28 mouse cellular contexts compared by ENCODE assay signal in genomic region chr3:53953801-53954200, GRCm38 (mm10).
DNase-seq lines count a peak whose midpoint lies in the region; ATAC-seq lines count a peak whose summit lies in the region.
"Had no signal": no experiment of that assay in that cellular context is flagged by ENCODE, and none has a peak within 500 bp of the region (broad histone marks: within the 10 kb centered on the region; RNA-seq: fewer than 3 reads in every experiment).

No protein-coding gene starts in this region.

- H3K9ac ChIP-seq in kidney, embryonic 15.5 days = no peak overlapping the region
- no peak overlapping the region for H3K9ac ChIP-seq in kidney, embryonic 16.5 days (replicated peaks; ENCODE audit: low read length)
- H3K9ac ChIP-seq: embryonic facial prominence, embryonic 13.5 days; embryonic facial prominence, embryonic 15.5 days; forebrain, embryonic 12.5 days had no signal

- 92% methylated on average over 2 of the region's 2 CpGs for WGBS in kidney, embryonic 15.5 days
- WGBS in kidney, embryonic 16.5 days = 90% methylated on average over 2 of the region's 2 CpGs

- no peak overlapping the region for H3K4me3 ChIP-seq in kidney, embryonic 15.5 days (replicated peaks)
- H3K4me3 ChIP-seq in kidney, embryonic 16.5 days (ENCODE audit: low read length) = no peak overlapping the region
- H3K4me3 ChIP-seq: embryonic facial prominence, embryonic 13.5 days; embryonic facial prominence, embryonic 15.5 days; erythroblast, embryonic 14.5 days; forebrain, embryonic 10.5 days; forebrain, embryonic 12.5 days had no signal

- H3K27ac ChIP-seq in kidney, embryonic 15.5 days = no peak overlapping the region
- no peak overlapping the region for H3K27ac ChIP-seq in kidney, embryonic 16.5 days (ENCODE audit: low read length)
- H3K27ac ChIP-seq: embryonic facial prominence, embryonic 13.5 days; embryonic facial prominence, embryonic 15.5 days; forebrain, embryonic 10.5 days; forebrain, embryonic 12.5 days had no signal

- no peaks in the 10 kb centered on the region for H3K9me3 ChIP-seq in kidney, embryonic 15.5 days (replicated peaks)
- H3K9me3 ChIP-seq in kidney, embryonic 16.5 days (ENCODE audit: low read length) = no peaks in the 10 kb centered on the region
- H3K9me3 ChIP-seq: embryonic facial prominence, embryonic 13.5 days; embryonic facial prominence, embryonic 15.5 days; forebrain, embryonic 10.5 days; forebrain, embryonic 12.5 days; G1E had no signal

- no peaks in the 10 kb centered on the region for H3K36me3 ChIP-seq in kidney, embryonic 15.5 days
- H3K36me3 ChIP-seq in kidney, embryonic 16.5 days (ENCODE audit: insufficient read depth, low read length) = no peaks in the 10 kb centered on the region
- H3K36me3 ChIP-seq: embryonic facial prominence, embryonic 13.5 days; embryonic facial prominence, embryonic 15.5 days; forebrain, embryonic 10.5 days; forebrain, embryonic 12.5 days; G1E had no signal

- H3K4me2 ChIP-seq in kidney, embryonic 15.5 days = no peak overlapping the region
- no peak overlapping the region for H3K4me2 ChIP-seq in kidney, embryonic 16.5 days (replicated peaks; ENCODE audit: low read depth, low read length)
- H3K4me2 ChIP-seq: embryonic facial prominence, embryonic 13.5 days; embryonic facial prominence, embryonic 15.5 days; forebrain, embryonic 12.5 days had no signal

- peak; percentile 8 for DNase-seq in kidney, adult 11 months
- peak; percentile 11 to 19 for DNase-seq in kidney, adult 8-10 months
- DNase-seq in kidney, adult 18-20 months = no peak
- peak; percentile 6 for DNase-seq in kidney, postnatal 14 days
- DNase-seq in kidney, postnatal 4 days = peak; percentile 2 to 9
- no peak for DNase-seq in heart, adult 18-20 months
- DNase-seq: adrenal gland, adult 8-10 months; adrenal gland, postnatal 14 days; adrenal gland, postnatal 36 days; B cell, adult 2 months; cerebellum, adult 11-12 months; cerebellum, adult 2 months; cerebellum, adult 9-10 months; cerebellum, postnatal 10 days; cerebellum, postnatal 25 days had no signal

- no peak for ATAC-seq in kidney, embryonic 15.5 days (replicated peaks; ENCODE audit: low FRiP score)
- no peak for ATAC-seq in kidney, embryonic 16.5 days (ENCODE audit: low FRiP score, low TSS enrichment)
- ATAC-seq: activated CD4-positive, CD25-positive, alpha-beta regulatory T cell, adult 4 months; CD4-positive, CD25-positive, alpha-beta regulatory T cell, adult 4 months; forebrain, embryonic 14.5 days; Patski had no signal

- no peaks in the 10 kb centered on the region for H3K4me1 ChIP-seq in kidney, embryonic 15.5 days
- H3K4me1 ChIP-seq in kidney, embryonic 16.5 days (ENCODE audit: insufficient read depth, low read length) = no peaks in the 10 kb centered on the region
- H3K4me1 ChIP-seq: embryonic facial prominence, embryonic 13.5 days; embryonic facial prominence, embryonic 15.5 days; forebrain, embryonic 10.5 days; forebrain, embryonic 12.5 days had no signal

- no peaks in the 10 kb centered on the region for H3K27me3 ChIP-seq in kidney, embryonic 15.5 days
- H3K27me3 ChIP-seq in kidney, embryonic 16.5 days (ENCODE audit: insufficient read depth, low read length) = no peaks in the 10 kb centered on the region
- H3K27me3 ChIP-seq: CH12.LX; embryonic facial prominence, embryonic 13.5 days; embryonic facial prominence, embryonic 15.5 days; forebrain, embryonic 12.5 days had no signal

Comparison
In these comparisons a context has a peak if more than half of its experiments do, and no peak if none do; other contexts are left out.
1. DNase-seq: peak in kidney, adult 11 months (single experiment), kidney, adult 8-10 months (2 of 2), kidney, postnatal 14 days (single experiment) and kidney, postnatal 4 days (2 of 2); none in kidney, adult 18-20 months (single experiment) and heart, adult 18-20 months (0 of 2).